Mouse (Mus musculus): Measurements from ENCODE around the gene Wdr53. TPM values are rescaled to one million over a fixed set of nuclear protein-coding genes. Genes with fewer than 3 reads are reported as not detected.
A peak's percentile ranks its signal among the peaks of the same experiment; 100 is the strongest.
"Not testable (repeated sequence)": the region's sequence is repeated elsewhere in the genome, so short reads cannot be mapped to it uniquely, and the experiment has no call there.

Wdr53 gene
- polyA plus RNA-seq, 1 experiment from 2014 or later: 20.4 TPM

DNA sequence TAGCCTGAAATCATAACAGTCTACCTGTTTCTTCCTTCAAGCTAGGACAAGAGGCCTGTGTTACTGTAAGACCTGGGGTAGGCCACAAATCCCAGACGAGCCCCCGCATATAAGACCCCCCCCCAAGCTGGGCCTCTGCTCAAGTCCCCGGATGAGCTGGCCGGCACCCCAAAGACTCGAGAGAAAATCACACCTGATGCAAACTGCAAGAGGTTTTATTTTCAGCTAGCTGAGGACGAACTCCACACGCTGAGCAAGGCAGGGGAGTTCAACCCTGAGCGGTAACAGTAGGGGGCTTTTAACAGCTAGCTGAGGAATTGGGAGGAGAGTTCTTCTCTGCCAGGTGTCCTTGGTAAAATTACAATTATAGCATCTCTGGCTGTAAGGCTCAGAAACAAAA lies 33.2 kb downstream of the Wdr53 start:
- 93% methylated on average over 8 of the region's 8 CpGs for WGBS
- no peak for DNase-seq
- peak overlapping the region; percentile 61 for H3K4me2 ChIP-seq
- peaks cover 43% of the 10 kb centered on the region for H3K36me3 ChIP-seq (ENCODE audit: insufficient read depth)
- H3K9ac ChIP-seq: no peak overlapping the region
- H3K27ac ChIP-seq (ENCODE audit: low read depth): no peak overlapping the region
- 0 out of 2 replicates have a peak, but pooled peaks cover 4% of the 10 kb centered on the region for H3K4me1 ChIP-seq (ENCODE audit: insufficient read depth)
- H3K4me3 ChIP-seq (ENCODE audit: low read depth, low read length): no peak overlapping the region
- no peak for TF ChIP-seq CTCF (IDR thresholded peaks at IDR 0.05; ENCODE audit: low read depth)
- H3K27me3 ChIP-seq (ENCODE audit: insufficient read depth, low read length): no peaks in the 10 kb centered on the region
- no peak for ATAC-seq (ENCODE audit: insufficient read depth)
- H3K9me3 ChIP-seq (ENCODE audit: low read depth, low read length): peaks cover 5% of the 10 kb centered on the region; the same call in 1 of the 2 replicates

DNA sequence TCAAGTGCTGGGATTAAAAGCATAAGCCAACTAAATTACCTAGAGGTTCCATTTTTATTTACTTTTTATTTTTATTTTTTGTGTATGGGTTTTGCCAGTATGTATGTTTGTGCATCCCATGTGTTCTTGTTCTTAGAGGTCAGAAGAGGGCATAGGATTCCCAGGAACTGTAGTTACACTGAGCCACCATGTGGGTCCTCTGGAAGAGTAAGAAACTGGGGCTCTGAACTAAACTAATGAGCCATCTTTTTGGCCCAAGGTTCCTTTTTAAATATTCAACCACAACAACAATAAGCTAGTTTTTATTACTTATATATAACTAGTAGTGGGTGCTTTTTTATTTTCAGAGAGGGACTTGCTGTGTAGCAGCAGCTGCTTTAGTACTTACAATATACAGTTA lies 35.6 kb downstream of the Wdr53 start:
- H3K9me3 ChIP-seq (ENCODE audit: low read depth, low read length): peaks cover 5% of the 10 kb centered on the region; the same call in 1 of the 2 replicates
- ATAC-seq (ENCODE audit: insufficient read depth) (no peak), DNase-seq (no peak)
- TF ChIP-seq CTCF (IDR thresholded peaks at IDR 0.05; ENCODE audit: low read depth): no peak
- peaks cover 67% of the 10 kb centered on the region for H3K36me3 ChIP-seq (ENCODE audit: insufficient read depth)
- no peak overlapping the region for H3K4me2 ChIP-seq
- no peak overlapping the region for H3K27ac ChIP-seq (ENCODE audit: low read depth)
- no peaks in the 10 kb centered on the region for H3K27me3 ChIP-seq (ENCODE audit: insufficient read depth, low read length)
- no peak overlapping the region for H3K9ac ChIP-seq
- H3K4me3 ChIP-seq (ENCODE audit: low read depth, low read length): no peak overlapping the region
- H3K4me1 ChIP-seq (ENCODE audit: insufficient read depth): 0 out of 2 replicates have a peak, but pooled peaks cover 4% of the 10 kb centered on the region

DNA sequence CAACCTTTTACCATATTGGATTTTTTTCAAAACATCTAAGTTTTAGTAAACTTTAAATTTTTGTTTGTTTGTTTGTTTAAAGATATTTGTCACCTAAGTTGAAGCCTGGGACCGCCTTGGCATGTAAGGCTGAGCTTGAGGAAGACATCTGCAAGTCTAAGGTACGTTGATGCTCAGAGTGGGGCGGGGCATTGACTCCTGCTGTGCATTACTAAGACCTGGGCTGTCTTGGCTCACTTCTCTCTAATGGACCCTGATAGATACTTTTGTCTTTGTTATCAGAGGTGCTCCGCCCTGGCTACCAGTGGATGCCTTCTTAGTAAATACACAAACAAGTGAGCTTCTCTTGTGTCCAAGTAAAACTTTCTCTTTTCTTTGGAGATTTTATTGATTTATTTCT lies 44.8 kb downstream of the Wdr53 start:
- WGBS: 89% methylated on average over 4 of the region's 4 CpGs
- H3K4me2 ChIP-seq: no peak overlapping the region
- no peaks in the 10 kb centered on the region for H3K9me3 ChIP-seq (ENCODE audit: low read depth, low read length)
- H3K27me3 ChIP-seq (ENCODE audit: insufficient read depth, low read length): no peaks in the 10 kb centered on the region
- no peak overlapping the region for H3K27ac ChIP-seq (ENCODE audit: low read depth)
- no peaks in the 10 kb centered on the region for H3K4me1 ChIP-seq (ENCODE audit: insufficient read depth)
- TF ChIP-seq CTCF (IDR thresholded peaks at IDR 0.05; ENCODE audit: low read depth): no peak
- DNase-seq (no peak), ATAC-seq (ENCODE audit: insufficient read depth) (no peak)
- H3K36me3 ChIP-seq (ENCODE audit: insufficient read depth): peaks cover 58% of the 10 kb centered on the region
- no peak overlapping the region for H3K9ac ChIP-seq
- H3K4me3 ChIP-seq (ENCODE audit: low read depth, low read length): no peak overlapping the region

DNA sequence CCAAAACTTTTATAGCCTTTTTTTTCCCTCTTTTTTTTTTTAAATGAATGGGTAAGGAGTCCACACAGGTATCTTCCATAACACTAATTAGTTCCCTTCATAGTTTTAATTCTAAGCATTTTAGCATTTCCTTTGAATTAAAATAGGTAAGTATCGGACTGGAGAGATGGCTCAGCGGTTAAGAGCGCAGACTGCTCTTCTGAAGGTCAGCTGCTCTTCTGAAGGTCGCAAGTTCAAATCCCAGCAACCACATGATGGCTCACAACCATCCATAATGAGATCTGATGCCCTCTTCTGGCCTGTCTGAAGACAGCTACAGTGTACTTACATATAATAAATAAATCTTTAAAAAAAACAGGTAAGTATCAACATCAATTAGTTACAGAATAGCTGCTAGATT lies 52.6 kb downstream of the Wdr53 start:
- peaks cover 59% of the 10 kb centered on the region for H3K36me3 ChIP-seq (ENCODE audit: insufficient read depth)
- H3K4me3 ChIP-seq (ENCODE audit: low read depth, low read length); ATAC-seq (ENCODE audit: insufficient read depth); H3K4me2 ChIP-seq; H3K9me3 ChIP-seq (ENCODE audit: low read depth, low read length); H3K27ac ChIP-seq (ENCODE audit: low read depth); DNase-seq; H3K9ac ChIP-seq; H3K4me1 ChIP-seq (ENCODE audit: insufficient read depth); H3K27me3 ChIP-seq (ENCODE audit: insufficient read depth, low read length): not testable (repeated sequence)
- 96% methylated on average over 4 of the region's 4 CpGs for WGBS

DNA sequence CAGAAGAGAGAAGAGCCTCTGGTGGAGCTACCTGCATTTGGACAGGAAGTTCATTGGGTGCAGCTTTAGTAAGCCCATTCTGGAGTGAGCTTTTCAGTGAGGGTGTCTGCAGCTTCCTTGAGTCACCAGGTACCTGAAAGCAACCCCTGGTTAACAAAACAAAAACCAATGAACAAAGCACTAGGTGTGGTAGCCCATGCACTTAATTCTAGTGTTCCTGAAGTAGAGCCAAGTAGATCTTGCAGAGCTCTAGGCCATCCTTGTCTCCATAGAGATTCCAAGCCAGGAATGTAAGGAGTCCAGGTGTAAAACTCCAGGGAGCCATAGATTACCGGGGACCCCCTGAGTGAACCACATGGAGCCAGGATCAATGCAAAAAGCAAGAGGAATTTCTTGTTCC lies 56.0 kb downstream of the Wdr53 start:
- no peaks in the 10 kb centered on the region for H3K4me1 ChIP-seq (ENCODE audit: insufficient read depth)
- no peak overlapping the region for H3K4me2 ChIP-seq
- peaks cover 35% of the 10 kb centered on the region for H3K36me3 ChIP-seq (ENCODE audit: insufficient read depth)
- H3K4me3 ChIP-seq (ENCODE audit: low read depth, low read length): no peak overlapping the region
- ATAC-seq (ENCODE audit: insufficient read depth) (no peak), DNase-seq (no peak)
- H3K9me3 ChIP-seq (ENCODE audit: low read depth, low read length): no peaks in the 10 kb centered on the region
- no peak overlapping the region for H3K9ac ChIP-seq
- 47% methylated on average over 1 of the region's 1 CpGs for WGBS
- no peak overlapping the region for H3K27ac ChIP-seq (ENCODE audit: low read depth)
- no peaks in the 10 kb centered on the region for H3K27me3 ChIP-seq (ENCODE audit: insufficient read depth, low read length)
- TF ChIP-seq CTCF (IDR thresholded peaks at IDR 0.05; ENCODE audit: low read depth): no peak

DNA sequence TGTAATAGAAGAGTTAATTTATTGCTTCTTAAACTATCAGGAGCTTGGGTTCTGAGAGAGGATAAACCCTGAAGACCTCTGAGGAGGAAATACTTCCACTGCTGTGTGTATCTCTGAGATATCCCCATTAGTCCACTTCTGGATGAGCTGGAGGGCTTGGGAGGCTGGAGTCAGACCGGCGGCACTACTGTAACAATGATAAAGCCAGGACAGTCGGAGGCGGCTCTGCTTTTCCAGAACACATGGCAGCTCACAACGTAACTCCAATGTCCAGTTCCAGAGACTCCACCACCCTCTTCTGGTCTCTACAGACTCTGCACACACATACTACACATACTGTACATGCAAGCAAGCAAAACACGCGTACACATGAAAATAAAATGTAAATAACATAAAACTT lies 56.9 kb downstream of the Wdr53 start:
- ATAC-seq (ENCODE audit: insufficient read depth) (no peak), DNase-seq (no peak)
- Histone ChIP-seq H3K9ac (no peak overlapping the region), H3K4me2 (no peak overlapping the region), H3K27ac (ENCODE audit: low read depth) (no peak overlapping the region), H3K27me3 (ENCODE audit: insufficient read depth, low read length) (no peaks in the 10 kb centered on the region), H3K4me3 (ENCODE audit: low read depth, low read length) (no peak overlapping the region), H3K9me3 (ENCODE audit: low read depth, low read length) (no peaks in the 10 kb centered on the region), H3K36me3 (ENCODE audit: insufficient read depth) (peaks cover 27% of the 10 kb centered on the region), H3K4me1 (ENCODE audit: insufficient read depth) (no peaks in the 10 kb centered on the region)
- TF ChIP-seq CTCF (IDR thresholded peaks at IDR 0.05; ENCODE audit: low read depth): no peak
- 90% methylated on average over 7 of the region's 7 CpGs for WGBS

MicroRNA genes within 50 kb of the gene (microRNA counts, 519-probe panel; counts per million panel counts)
- 784 counts per million, percentile 3 among the panel's probes with 10 or more counts for microRNA mmu-miR-1946a

Small RNA genes within 50 kb of the gene (microRNA-seq; reads per million reads assigned to microRNA genes)
- gene Mir1946a (ENCODE audit: borderline number of aligned reads): not detected

Other genes starting within 250 kb of the Wdr53 start
- 10.5 and 10.9 TPM in 2 replicates for gene Senp5, start 243.9 kb upstream of the Wdr53 start, polyA plus RNA-seq (2014; fragmentation: Nextera tagmentation; extraction: Ambion mirVana)
- 38.2 and 39.8 TPM in 2 replicates for gene Pak2, start 167.9 kb upstream of the Wdr53 start, polyA plus RNA-seq (2014; fragmentation: Nextera tagmentation; extraction: Ambion mirVana)
- gene Pigx, start 147.5 kb upstream of the Wdr53 start, polyA plus RNA-seq (2014; fragmentation: Nextera tagmentation; extraction: Ambion mirVana): 105 and 111 TPM in 2 replicates
- 29.0 and 33.9 TPM in 2 replicates for gene Cep19, start 147.4 kb upstream of the Wdr53 start, polyA plus RNA-seq (2014; fragmentation: Nextera tagmentation; extraction: Ambion mirVana)
- 37.6 and 42.6 TPM in 2 replicates for gene Nrros, start 81.6 kb upstream of the Wdr53 start, polyA plus RNA-seq (2014; fragmentation: Nextera tagmentation; extraction: Ambion mirVana)
- not detected in 2 replicates for gene Bex6, start 67.4 kb upstream of the Wdr53 start, polyA plus RNA-seq (2014; fragmentation: Nextera tagmentation; extraction: Ambion mirVana)
- 19.9 and 23.9 TPM in 2 replicates for gene Fbxo45, start 69 bp upstream of the Wdr53 start, polyA plus RNA-seq (2014; fragmentation: Nextera tagmentation; extraction: Ambion mirVana)
- not detected in 2 replicates for gene Smco1, start 24.2 kb downstream of the Wdr53 start, polyA plus RNA-seq (2014; fragmentation: Nextera tagmentation; extraction: Ambion mirVana)
- gene Rnf168, start 30.2 kb downstream of the Wdr53 start, polyA plus RNA-seq (2014; fragmentation: Nextera tagmentation; extraction: Ambion mirVana): 32.3 and 36.1 TPM in 2 replicates
- 20.8 and 23.2 TPM in 2 replicates for gene Ubxn7, start 85.0 kb downstream of the Wdr53 start, polyA plus RNA-seq (2014; fragmentation: Nextera tagmentation; extraction: Ambion mirVana)
- gene Tm4sf19, start 153.3 kb downstream of the Wdr53 start, polyA plus RNA-seq (2014; fragmentation: Nextera tagmentation; extraction: Ambion mirVana): not detected in 2 replicates
- 27.7 and 28.1 TPM in 2 replicates for gene Tctex1d2, start 172.5 kb downstream of the Wdr53 start, polyA plus RNA-seq (2014; fragmentation: Nextera tagmentation; extraction: Ambion mirVana)
- 39.5 and 40.4 TPM in 2 replicates for gene Pcyt1a, start 183.7 kb downstream of the Wdr53 start, polyA plus RNA-seq (2014; fragmentation: Nextera tagmentation; extraction: Ambion mirVana)
- 0.24 and 0.60 TPM in 2 replicates for gene Slc51a, start 240.7 kb downstream of the Wdr53 start, polyA plus RNA-seq (2014; fragmentation: Nextera tagmentation; extraction: Ambion mirVana)
- not detected in 2 replicates for gene Zdhhc19, start 249.0 kb downstream of the Wdr53 start, polyA plus RNA-seq (2014; fragmentation: Nextera tagmentation; extraction: Ambion mirVana)

Data from lung, embryonic 14.5 days (tissue).